Mouse (Mus musculus) olfactory bulb, adult 2 months (tissue): ENCODE data around the gene Gbp3.

Experiments
- CTCF ChIP-seq: fragments of 200-500 bp; IDR thresholded peaks from 2 replicates; pipeline ENCODE4 v1.5.1; 2012; ENCODE audit warnings: low read depth, mild to moderate bottlenecking, low read length, moderate library complexity; ENCODE audit not compliant: insufficient read depth
- POLR2A ChIP-seq: fragments of 200-500 bp; IDR thresholded peaks from 2 replicates; pipeline ENCODE4 v1.6.1; 2012; ENCODE audit warnings: mild to moderate bottlenecking, low read depth, low read length, moderate library complexity; ENCODE audit not compliant: insufficient read depth

GRCm38 (mm10) chr3:142570738-142571137 lies 10.9 kb downstream of the Gbp3 start:
- no peak for TF ChIP-seq CTCF
- no peak for TF ChIP-seq POLR2A
